Mouse (Mus musculus) stomach, postnatal 0 days (tissue): Measurements from ENCODE around the gene Dnajb14.

Source experiments
- CTCF ChIP-seq: IDR thresholded peaks from 2 replicates; pipeline ENCODE4 v1.5.1; 2016; ENCODE audit warnings: antibody characterized with exemption, low read depth, mild to moderate bottlenecking, moderate library complexity
- EP300 ChIP-seq: optimal IDR thresholded peaks from 2 replicates; pipeline ENCODE3; 2016; ENCODE audit warnings: antibody characterized with exemption

DNA sequence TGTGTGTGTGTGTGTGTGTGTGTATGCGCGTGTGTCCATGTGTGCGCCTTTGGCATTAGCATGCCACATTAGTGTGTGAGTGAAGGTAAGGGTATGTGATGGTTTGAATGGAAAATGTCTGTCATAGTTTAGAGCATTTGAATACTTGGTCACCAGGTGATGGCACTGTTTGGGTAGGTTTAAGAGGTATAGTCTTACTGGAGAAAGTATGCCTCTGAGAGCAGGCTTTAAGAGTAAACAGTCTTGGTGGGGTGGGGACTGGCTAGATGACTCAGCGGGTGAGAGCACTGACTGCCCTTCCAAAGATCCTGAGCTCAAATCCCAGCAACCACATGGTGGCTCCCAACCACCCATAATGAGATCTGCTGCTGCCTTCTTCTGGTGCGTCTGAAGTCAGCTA is 17.8 kb upstream of the Dnajb14 start:
- TF ChIP-seq CTCF (0 out of 2 replicates have a peak, but pooled peaks have one; percentile 27), EP300 (no peak)
